Mouse (Mus musculus) Muller cell, postnatal 12 days (primary cell): ENCODE measurements around the gene Rpl14.

Experiments used
- DNase-seq: peaks from one replicate; pipeline ENCODE4 v3.0.0-alpha.2; 2015; ENCODE audit errors: inconsistent ontology term

The Rpl14 gene

GRCm38 (mm10) chr9:120571593-120572385 is 545 bp downstream of the Rpl14 start:
- DNase-seq: no peak

- DNase-seq: no peak
Observed at GRCm38 (mm10) chr9:120575748-120576661, 4.8 kb downstream of the Rpl14 start.

GRCm38 (mm10) chr9:120576662-120577013 is 5.4 kb downstream of the Rpl14 start:
- no peak for DNase-seq

GRCm38 (mm10) chr9:120577133-120577651 is 5.9 kb downstream of the Rpl14 start:
- peak; percentile 94 for DNase-seq

GRCm38 (mm10) chr9:120577706-120578405 is 6.6 kb downstream of the Rpl14 start:
- DNase-seq: no peak

- DNase-seq: no peak
Observed at GRCm38 (mm10) chr9:120578701-120579100, 7.5 kb downstream of the Rpl14 start.

- DNase-seq: no peak
Observed at GRCm38 (mm10) chr9:120579808-120580207, 8.6 kb downstream of the Rpl14 start.

- peak; percentile 58 for DNase-seq
Observed at GRCm38 (mm10) chr9:120581941-120582618, 10.8 kb downstream of the Rpl14 start.

GRCm38 (mm10) chr9:120582619-120583308 is 11.5 kb downstream of the Rpl14 start:
- peak; percentile 84 for DNase-seq

GRCm38 (mm10) chr9:120583314-120583713 is 12.1 kb downstream of the Rpl14 start:
- DNase-seq: no peak

GRCm38 (mm10) chr9:120586546-120586945 is 15.3 kb downstream of the Rpl14 start:
- DNase-seq: peak; percentile 76

- DNase-seq: peak; percentile 58
Observed at GRCm38 (mm10) chr9:120591490-120591889, 20.2 kb downstream of the Rpl14 start.

GRCm38 (mm10) chr9:120593383-120594101 is 22.3 kb downstream of the Rpl14 start:
- peak; percentile 47 for DNase-seq

- no peak for DNase-seq
Observed at GRCm38 (mm10) chr9:120594839-120595238, 23.6 kb downstream of the Rpl14 start.

GRCm38 (mm10) chr9:120595306-120595705 is 24.1 kb downstream of the Rpl14 start:
- DNase-seq: no peak

GRCm38 (mm10) chr9:120601488-120602171 is 30.4 kb downstream of the Rpl14 start:
- peak; percentile 61 for DNase-seq

GRCm38 (mm10) chr9:120602172-120602838 is 31.1 kb downstream of the Rpl14 start:
- DNase-seq: peak; percentile 16

GRCm38 (mm10) chr9:120602839-120603511 is 31.7 kb downstream of the Rpl14 start:
- DNase-seq: peak; percentile 80
